Mouse (Mus musculus): Measurements from ENCODE around the gene Nanos2.
A peak's percentile ranks its signal among the peaks of the same experiment; 100 is the strongest.

Nanos2 gene

GRCm38 (mm10) chr7:19022189-19022958 lies 35.2 kb downstream of the Nanos2 start:
- DNase-seq: no peak

GRCm38 (mm10) chr7:19023357-19023814 lies 36.2 kb downstream of the Nanos2 start, which contains the start of gene Foxa3:
Gene Foxa3 (minus strand): TSS chr7:19023538.
- DNase-seq: no peak

- peak; percentile 97 for DNase-seq
Measured at GRCm38 (mm10) chr7:19024096-19024506, 36.9 kb downstream of the Nanos2 start, which contains the start of gene Sympk. Gene Sympk (plus strand): TSS chr7:19024377.

GRCm38 (mm10) chr7:19024581-19025255 lies 37.5 kb downstream of the Nanos2 start:
- no peak for DNase-seq

- no peak for DNase-seq
Measured at GRCm38 (mm10) chr7:19028067-19028466, 40.9 kb downstream of the Nanos2 start.

- no peak for DNase-seq
Measured at GRCm38 (mm10) chr7:19029084-19029653, 42.0 kb downstream of the Nanos2 start.

GRCm38 (mm10) chr7:19031641-19032040 lies 44.4 kb downstream of the Nanos2 start:
- DNase-seq: no peak

Data from right cerebral cortex, postnatal 25 days (tissue).